Mouse (Mus musculus): ENCODE results near the gene Cenpt.

Cenpt gene

DNA sequence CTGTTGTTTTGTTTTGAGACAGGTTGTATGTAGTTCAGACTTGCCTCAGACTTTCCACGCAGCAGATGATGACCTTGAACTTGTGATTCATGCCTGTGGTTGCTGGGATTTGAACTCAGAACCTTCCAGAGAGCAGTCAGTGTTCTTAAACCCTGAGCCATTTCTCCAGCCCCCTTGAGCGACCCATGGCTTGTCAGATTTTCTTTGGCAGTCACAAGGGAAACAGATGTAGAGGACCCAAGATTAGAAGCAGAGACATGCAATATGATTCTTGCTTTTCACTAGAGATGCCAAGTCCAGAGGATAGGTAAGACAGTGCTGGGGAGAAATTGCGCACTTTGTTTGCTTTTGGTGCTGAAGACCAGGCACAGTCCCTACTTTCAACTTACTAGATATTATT is at the start of gene Cenpt:
Gene Cenpt (minus strand): TSS at position 101 of the 400 bp plus-strand sequence.
- DNase-seq, result no peak

DNA sequence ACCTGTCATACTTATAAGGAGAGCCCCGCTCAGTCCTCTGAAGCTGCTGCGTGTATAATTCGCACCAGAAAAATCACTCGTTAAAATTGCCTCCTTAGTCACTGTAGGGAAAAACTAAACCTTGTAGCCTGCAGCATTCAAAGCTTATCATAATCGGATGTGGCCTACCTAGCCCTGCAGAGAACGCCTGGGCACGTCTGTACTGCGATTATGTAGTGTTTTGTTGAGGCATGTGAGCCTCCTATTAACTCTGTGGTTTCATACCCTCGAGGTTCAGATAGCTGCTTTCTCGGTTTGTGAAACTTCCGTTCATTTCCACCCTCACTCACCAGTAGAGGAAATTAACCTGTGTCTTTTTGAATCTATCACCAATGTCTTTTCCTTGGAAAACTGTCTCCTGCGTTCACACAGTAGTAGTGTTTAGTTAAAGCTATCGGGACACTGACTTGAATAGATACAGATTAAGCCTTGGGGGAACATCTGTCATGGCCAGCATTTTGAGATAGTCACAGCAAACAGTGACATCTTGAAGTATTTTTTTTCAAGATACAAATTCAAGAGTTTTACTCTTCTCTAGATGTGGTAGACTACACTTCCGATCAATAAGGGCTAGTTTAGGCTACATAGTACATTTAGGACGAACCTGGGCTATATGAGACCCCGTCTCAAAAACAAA is 48.0 kb upstream of the Cenpt start:
- no peak for DNase-seq

DNA sequence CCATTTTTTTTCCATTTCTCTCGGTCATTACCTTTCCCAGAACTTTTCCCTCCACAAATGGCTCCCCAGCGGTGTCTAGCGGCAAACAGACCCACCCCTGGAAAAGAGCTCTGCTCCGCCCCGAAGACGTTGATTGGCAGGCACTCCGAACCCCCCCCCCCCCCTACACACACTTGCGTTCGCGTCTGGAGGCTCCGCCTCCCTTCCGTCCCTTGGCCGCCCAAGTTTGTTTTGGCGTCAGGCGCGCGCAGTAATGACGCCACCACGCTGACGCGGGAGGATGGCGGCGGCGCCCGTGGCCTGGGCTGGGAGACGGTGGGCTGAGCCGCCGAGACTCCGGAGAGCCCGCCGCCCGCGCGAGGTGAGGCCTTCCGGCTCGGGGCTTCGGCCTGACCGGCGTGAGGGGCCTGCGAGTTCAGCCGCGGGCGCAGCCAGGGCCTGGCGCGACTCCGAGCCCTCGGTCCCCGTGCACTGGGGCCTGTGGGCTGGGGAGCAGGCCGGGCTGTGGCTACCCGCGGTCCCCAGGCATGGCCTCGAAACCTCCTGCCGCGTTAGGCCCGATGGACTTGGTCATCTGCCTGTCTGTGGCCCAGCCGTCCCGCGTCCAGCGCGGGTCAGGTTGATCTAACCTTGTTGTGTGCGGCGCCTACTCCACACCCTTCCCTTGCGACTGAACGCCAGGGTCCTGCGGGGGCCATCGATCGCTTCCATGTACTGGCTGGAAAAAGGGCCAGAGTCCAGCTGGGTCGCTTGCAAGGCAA is 47.3 kb upstream of the Cenpt start, which contains the start of gene Pskh1:
Gene Pskh1 (plus strand): TSS at position 262 of the 761 bp plus-strand sequence.
- peak; percentile 95 for DNase-seq

DNA sequence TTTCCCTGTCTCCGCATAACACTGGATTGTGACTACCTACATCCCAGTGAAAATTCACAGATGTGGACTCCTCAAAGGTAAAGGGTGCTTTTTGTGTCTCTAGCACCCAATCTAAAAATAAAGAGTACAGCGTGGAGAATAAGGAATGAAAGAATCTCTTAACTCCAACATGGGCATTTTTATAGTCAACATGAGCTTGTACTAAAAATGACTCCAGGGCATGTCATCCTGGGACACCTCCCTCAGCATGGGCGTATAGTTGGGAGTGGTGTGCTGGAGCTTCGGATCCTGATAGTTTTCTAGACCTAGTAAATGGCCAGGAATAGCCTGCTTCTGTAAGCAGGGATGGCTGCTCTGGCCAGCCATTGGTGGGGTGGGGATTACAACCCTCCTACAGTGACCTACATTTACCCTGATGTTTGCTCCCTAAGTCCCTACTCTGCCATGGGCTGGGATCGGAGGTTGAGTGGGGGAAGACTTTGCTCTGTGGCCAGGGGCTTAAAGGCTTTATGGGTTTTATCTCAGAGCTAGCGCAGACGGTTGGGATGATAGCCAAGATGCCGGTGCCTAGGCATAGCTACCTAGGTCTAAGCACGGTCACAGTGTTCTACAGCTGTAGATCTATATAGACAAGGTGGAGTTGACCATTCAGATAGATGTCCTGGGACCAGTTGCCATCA is 44.9 kb upstream of the Cenpt start:
- no peak for DNase-seq

DNA sequence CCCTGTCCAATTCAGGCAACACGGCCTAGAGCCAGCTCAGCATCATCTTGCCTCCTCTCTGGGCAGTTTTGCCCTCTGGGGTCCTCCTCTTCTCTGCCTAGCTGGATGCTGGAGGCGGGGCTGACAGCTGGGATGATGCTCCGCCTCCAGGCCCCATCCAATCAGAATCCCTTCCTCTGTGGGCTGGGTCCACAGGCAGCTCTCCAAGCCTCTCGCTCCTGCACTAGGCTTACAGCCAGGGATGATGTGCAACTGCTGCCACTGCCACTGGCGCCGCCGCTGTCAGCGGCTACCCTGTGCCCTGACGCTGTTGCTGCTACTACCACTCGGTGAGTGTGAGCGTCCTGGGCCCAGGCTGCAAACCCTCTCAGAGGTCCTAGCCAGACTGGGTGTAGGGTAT is 40.3 kb upstream of the Cenpt start, which contains the start of gene Nrn1l:
Gene Nrn1l (plus strand): TSS at position 229 of the 400 bp plus-strand sequence.
- DNase-seq, result peak; percentile 50

DNA sequence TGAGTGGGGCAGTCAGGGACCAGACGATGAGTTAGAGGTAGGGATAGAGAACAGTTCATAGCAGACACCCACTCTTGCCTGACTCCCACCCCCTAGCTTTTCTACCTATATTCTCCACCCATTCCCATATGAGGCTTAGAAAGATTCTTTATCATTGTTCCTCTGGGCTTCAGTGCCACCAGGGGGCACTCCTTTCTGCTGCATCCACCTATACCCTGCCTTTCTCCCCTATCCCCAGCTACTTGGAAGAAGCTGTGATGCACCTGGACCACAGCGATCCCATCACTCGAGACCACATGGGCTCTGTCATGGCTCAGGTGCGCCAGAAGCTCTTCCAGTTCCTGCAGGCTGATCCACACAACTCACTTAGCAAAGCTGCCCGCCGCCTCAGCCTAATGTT is 39.4 kb upstream of the Cenpt start:
- DNase-seq, result peak; percentile 70

DNA sequence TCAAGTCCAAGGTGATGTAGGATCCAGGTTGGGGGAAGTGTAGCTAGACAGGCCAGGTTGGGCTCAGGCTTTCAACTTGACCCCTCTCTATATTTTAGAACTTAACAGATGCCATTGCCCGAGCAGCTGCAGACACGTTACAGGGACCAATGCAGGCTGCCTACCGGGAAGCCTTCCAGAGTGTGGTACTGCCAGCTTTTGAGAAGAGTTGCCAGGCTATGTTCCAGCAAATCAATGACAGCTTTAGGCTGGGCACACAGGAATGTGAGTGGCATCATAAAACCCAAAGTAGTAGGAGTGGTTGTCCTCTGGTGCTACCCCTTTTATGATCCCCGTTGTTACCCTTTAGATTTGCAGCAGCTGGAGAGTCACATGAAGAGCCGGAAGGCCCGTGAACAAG is 37.8 kb upstream of the Cenpt start:
- no peak for DNase-seq

DNA sequence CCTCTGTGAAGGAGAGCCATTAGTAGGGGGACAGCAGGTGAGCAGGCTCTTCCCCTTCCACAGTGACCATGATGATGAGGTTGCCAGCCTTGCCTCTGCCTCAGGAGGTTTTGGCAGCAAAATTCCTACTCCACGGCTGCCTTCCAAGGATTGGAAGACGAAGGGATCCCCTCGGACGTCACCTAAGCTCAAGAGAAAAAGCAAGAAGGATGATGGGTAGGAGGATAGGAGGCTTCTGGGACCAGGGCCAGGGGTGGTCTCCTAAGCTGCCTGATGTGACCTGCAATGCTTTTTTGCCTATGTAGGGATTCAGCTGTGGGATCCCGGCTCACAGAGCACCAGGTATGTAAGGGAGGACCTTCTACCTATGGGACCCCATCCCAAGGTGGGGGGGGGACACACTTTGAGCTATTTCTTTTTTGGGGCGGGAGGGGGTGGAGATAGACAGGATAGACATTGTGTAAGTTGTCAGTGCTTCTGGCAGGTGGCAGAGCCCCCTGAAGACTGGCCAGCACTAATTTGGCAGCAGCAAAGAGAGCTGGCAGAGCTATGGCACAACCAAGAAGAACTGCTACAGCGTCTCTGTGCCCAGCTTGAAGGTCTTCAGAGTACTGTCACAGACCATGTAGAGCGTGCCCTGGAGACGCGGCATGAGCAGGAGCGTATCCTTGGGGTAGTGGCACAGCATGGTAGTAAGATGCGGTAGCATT is 36.8 kb upstream of the Cenpt start:
- DNase-seq, result no peak

DNA sequence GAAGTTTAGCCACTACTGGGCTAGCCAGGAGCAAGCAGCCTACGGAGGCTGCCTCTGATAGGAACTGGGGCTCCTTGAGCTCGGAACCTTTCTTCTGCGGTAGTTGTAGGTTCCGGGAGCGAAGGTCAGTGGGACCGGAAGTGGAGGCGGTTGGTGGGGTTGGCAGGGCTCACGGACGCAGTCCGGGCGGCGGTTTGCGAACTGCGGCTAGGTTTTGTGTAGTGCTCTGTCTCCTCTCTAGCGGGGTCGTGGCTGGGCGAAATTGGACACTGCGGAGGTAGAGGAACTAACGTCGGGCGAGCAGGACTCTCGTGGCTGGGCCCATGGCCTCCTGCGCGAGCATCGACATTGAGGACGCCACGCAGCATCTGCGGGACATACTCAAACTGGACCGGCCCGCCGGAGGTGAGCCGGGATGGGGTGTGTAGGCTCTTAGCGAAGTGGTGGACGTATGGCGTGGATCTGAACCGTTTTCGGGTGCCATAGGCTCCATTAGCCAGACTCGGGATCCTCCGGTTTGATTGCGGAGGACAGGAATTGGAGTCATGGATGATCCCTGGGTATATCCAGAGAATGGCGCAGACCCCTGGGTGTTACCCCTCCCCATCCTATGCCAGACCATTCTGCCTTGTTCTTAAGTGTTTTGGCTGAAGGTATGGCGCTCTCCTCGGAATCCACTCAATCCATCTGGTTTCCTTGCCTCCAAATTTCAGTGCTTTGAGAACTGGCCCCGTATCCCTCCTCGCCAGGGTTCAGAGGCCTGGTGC is 27.9 kb upstream of the Cenpt start, which contains the start of gene Edc4:
Gene Edc4 (plus strand): TSS at position 128 of the 767 bp plus-strand sequence.
- DNase-seq, result peak; percentile 89

DNA sequence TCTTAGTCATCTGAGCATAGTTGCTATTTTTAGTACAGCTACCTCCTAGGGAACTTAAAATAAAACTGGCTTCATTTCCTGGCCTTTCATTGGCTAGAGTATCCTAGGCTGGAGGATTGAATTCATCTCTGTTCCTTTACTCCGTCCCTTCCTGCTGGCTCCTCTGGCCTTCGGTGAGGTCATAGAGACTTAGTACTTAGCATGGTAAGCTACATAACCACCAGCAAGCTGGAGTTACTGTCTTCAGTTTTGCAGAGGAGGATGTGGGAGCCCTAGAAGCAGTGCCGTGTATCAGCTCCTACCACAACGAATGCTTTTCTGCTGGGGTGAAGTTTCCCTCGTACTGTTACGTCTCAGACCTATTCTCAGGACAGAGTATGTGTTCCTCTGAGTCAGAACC is 21.2 kb upstream of the Cenpt start:
- no peak for DNase-seq

DNA sequence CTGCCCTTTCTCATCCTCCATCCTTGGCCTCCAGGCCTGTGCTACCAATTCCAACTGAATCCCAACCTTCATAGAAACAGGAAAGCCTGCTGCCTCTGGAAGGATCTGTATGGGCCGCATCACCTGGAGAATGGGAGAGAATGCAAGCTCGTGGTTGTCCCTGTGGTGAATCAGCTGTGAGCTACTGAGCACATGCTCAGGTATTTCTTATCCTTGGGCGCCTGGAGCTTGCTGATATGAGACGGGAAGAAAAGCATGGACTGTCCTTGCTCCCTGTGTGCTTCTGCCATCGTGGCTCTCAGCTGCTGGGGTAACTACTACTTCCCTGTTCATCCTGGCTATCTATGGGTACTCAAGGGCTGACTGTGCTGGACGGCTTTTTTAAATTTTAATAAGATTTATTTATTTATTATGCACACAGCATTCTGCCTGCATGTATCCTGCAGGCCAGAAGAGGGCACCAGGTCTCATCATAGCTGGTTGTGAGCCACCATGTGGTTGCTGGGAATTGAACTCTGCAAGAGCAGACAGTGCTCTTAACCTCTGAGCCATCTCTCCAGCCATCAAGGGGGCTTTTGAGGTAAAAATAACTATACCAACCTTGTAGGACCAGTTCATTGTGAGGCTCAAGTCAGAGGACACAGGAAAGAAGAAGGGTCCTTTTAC is 13.4 kb upstream of the Cenpt start:
- DNase-seq, result peak; percentile 39

DNA sequence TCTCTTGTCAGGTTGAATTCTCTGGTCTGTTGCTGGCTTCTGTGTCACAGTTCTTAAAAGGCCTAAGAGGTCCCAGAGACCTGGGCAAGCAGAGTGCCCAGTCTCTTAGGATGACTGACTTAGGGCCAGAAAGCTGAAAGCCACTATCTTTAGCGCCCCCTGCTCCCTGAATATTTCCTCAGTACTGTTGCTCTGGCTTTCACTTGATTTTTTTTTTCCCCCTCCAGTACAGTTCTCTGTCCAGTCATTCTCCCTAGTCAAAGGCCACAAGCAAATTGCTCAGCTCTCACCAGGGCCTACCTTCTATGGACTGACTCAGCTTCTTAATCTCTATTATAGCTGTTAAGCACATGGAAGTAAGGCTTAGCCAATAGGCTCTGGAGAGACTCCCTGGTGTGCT is 8.9 kb upstream of the Cenpt start:
- peak; percentile 40 for DNase-seq

DNA sequence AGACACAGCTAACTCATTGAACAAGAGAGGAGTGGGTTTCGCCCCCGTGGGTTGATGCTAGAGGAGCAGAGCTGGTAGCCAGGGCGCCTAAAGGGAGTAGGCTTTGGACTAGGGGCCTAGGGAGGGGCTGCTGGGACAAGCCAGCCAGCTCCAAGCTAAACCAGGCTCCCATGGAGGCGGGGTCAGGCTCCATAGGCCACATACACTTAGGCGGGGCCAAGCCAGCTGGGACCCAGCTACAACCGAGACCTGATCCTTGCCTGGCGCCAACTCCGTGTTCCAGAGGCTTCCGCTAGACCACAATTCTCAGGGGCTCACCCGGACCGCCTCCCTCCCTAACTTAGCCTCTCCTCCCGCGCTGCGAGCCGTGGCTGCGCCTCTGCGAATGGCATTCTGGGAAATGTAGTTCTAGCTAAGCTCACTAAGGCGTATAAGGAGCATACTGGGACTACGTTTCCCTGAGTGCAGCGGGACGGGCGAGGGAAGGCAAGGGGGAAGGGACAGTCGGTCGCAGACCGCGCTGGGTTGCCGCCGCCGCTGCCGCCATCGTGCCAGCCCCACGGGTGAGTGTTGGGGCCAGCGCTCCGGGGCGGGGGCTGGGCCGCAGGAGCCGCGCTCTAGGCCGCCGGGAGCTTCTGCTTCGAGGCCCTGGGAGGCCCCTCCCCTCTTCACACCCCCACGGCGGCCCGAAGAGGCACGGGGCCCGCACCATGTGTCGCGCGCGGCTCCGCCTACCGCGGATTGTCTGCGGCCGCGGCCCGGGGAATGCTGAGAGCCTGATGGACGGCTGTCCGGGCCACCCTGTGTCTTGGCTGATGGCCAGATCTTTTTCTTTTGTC is 7.3 kb upstream of the Cenpt start, which contains the start of gene Nutf2:
Gene Nutf2 (plus strand): TSS at position 438 of the 839 bp plus-strand sequence.
- DNase-seq, result peak; percentile 87

DNA sequence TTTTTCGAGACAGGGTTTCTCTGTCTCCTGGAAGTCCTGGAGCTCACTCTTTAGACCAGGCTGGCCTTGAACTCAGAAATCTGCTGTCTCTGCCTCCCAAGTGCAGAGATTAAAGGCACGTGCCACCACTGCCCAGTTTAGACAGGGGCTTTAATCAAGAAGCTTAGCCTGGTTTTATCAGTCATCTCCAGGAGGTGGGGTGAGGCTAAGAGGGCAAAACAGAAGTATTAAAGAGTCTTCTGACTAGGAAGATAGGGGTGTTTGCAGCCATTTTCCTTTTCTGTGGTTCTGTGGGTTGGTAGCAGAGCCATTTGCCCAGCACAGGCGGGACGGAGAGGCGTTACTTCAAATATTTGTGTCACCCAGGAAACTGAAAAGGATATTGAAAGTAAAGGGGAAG is 6.2 kb upstream of the Cenpt start:
- no peak for DNase-seq

DNA sequence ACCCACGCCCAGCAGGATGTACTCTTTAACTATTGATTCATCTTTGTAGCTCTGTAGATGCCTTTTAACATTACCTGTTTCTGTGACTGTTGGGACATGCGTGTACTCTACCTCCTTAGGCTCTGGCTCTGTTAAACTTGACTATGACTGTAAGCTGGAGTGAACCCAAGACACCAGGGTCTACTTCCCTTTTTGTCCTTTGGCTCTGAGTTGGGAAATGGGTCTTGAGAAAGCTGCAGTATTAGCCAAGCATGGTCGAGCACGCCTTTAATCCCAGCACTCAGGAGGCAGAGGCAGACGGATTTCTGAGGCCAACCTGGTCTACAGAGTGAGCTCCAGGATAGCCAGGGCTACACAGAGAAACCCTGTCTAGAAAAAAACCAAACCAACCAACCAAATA is 5.4 kb upstream of the Cenpt start:
- DNase-seq, result no peak

DNA sequence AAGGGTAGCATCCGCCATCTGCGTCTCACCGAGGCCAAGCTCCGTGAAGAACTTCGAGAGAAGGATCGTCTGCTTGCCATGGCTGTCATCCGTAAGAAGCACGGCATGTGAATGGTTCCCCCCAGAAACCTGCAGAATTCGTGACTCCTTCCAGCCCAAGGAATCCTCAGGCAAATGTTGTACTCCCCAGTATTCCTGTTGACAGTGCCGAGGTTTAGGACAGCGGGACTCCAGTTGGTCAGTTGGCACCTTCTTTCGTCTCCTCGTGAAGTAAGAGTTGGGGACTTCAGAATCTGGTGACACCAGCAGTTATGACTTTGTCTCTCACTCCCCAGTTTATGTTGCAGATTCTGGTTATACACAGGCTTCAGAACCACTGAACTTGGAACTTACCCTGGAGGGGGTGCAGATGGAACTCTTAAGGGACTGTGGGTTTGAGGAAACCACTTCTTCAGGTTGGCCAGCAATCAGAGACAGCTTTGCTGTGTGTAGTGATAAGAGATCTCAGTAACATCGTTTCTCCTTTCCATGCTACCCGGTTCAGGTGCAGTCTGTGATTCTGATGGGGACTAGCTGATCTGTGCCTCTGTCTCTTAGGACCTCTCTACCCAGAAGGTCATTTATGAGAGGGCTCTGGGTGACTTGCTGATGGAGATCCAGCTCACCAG is 3.2 kb upstream of the Cenpt start:
- DNase-seq, result no peak

DNA sequence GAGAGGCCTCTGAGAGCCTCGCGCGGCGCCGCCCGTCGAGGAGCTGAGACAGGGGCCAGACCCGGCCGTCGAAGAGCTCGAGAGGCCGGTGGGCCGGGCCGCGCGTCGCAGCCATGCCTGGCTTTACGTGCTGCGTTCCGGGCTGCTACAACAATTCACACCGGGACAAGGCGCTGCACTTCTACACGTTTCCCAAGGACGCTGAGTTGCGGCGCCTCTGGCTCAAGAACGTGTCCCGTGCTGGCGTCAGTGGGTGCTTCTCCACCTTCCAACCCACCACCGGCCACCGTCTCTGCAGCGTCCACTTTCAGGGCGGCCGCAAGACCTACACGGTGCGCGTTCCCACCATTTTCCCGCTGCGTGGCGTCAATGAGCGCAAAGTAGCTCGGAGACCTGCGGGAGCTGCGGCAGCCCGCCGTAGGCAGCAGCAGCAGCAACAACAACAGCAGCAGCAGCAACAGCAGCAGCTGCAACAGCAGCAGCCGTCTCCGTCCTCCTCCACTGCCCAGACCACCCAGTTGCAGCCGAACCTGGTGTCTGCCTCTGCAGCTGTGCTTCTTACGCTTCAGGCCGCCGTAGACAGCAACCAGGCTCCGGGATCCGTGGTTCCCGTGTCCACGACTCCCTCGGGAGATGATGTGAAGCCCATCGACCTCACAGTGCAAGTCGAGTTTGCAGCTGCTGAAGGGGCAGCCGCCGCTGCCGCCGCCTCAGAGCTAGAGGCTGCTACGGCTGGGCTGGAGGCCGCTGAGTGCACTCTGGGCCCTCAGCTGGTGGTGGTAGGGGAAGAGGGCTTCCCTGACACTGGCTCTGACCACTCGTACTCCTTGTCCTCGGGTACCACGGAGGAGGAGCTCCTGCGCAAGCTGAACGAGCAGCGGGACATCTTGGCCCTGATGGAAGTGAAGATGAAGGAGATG is 2.4 kb upstream of the Cenpt start:
- peak; percentile 68 for DNase-seq

DNA sequence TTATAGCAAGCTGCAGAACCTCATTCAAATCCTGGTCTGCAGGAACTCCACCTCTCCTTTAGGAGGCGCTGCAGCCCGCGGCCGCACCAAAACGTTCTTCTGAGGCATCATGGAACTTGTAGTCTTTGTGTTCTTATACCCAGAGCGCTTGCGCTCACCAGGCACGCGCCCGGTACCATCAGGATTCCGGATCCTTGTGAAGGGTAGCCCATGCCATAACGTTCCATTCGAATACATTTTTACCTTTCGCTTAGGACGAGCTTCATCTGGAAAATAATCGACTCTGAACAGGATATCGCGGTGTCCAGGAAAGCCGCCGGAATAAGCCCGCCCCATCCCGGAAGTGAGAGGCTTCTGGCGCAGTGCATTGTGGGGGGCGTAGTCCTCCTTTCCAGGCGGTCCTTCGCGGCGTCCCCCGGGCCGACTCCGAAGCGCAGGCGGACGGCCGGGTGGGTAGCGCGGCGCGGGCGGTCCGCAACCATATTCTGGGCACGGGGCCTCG is 1.7 kb upstream of the Cenpt start, which contains the start of gene Thap11:
Gene Thap11 (plus strand): TSS at position 418 of the 502 bp plus-strand sequence.
- DNase-seq, result peak; percentile 95
